In genomic region chr16:33966538-33967282, GRCm38 (mm10) we compare ENCODE assay signal across 8 mouse cellular contexts. TPM values are rescaled to one million over a fixed set of nuclear protein-coding genes. Genes with fewer than 3 reads are reported as not detected.
DNase-seq lines count a peak whose midpoint lies in the region; ATAC-seq and TF ChIP-seq lines count a peak whose summit lies in the region.

Gene Umps (minus strand): TSS chr16:33967038.

- H3K4me1 ChIP-seq in hindbrain, embryonic 13.5 days (replicated peaks), result peaks cover 14% of the 10 kb centered on the region

- WGBS in hindbrain, embryonic 13.5 days, result 1% methylated on average over 44 of the region's 44 CpGs

- H3K27ac ChIP-seq in hindbrain, embryonic 13.5 days, result peak within 1 kb of the TSS; percentile 62; the same call in 1 of the 2 replicates

- peak within 1 kb of the TSS; percentile 86 for H3K4me3 ChIP-seq in hindbrain, embryonic 13.5 days

- CTCF ChIA-PET in Patski (lab: Charles Lee), result interaction anchor here (1.4 kb wide), 1 partner anchor 21 kb away, joined by 3 read pairs; no protein-coding TSS in a partner anchor

- in situ Hi-C loops in Patski (cut with MboI; ENCODE audit: low pct_unique_long_range_greater_than_20kb), result no loop called here

- no peaks in the 10 kb centered on the region for H3K9me3 ChIP-seq in hindbrain, embryonic 13.5 days

- peaks cover 17% of the 10 kb centered on the region for H3K36me3 ChIP-seq in hindbrain, embryonic 13.5 days

- POLR2A ChIA-PET in Patski (lab: Charles Lee), result no interaction called here

- peak within 1 kb of the TSS; percentile 86 for H3K9ac ChIP-seq in hindbrain, embryonic 13.5 days

- no peaks in the 10 kb centered on the region for H3K27me3 ChIP-seq in Patski
- no peaks in the 10 kb centered on the region for H3K27me3 ChIP-seq in hindbrain, embryonic 13.5 days

- ATAC-seq in Patski, result peak; percentile 60
- peak; percentile 97 for ATAC-seq in hindbrain, embryonic 13.5 days (ENCODE audit: low FRiP score)

- no peak for TF ChIP-seq CTCF in Patski (IDR thresholded peaks at IDR 0.05)

- H3K4me2 ChIP-seq in hindbrain, embryonic 13.5 days, result peak within 1 kb of the TSS; percentile 87

- DNase-seq in Patski (ENCODE audit: low read depth, low spot score), result no peak
- peak; percentile 94 to 95 for DNase-seq in cerebellum, postnatal 10 days
- DNase-seq in frontal cortex, postnatal 14 days (ENCODE audit: low spot score in 2 of 2), result peak; percentile 69 to 78
- DNase-seq in layer of hippocampus, postnatal 36 days, result peak; percentile 81 to 82
- peak; percentile 81 for DNase-seq in lung, postnatal 25 days (ENCODE audit: low spot score)
- DNase-seq in retina, adult 2 months (ENCODE audit: low read depth, low spot score), result peak; percentile 49
- peak; percentile 93 for DNase-seq in thymus, postnatal 25 days

RNA-seq across cellular contexts. Expression of gene Umps, which starts in this region (rescaled TPM):
- polyA plus RNA-seq in Patski (2021), result 45.3 TPM
- 22.0 and 24.1 TPM in 2 replicates for polyA plus RNA-seq in hindbrain, embryonic 13.5 days (2015; fragmentation: Nextera tagmentation; extraction: Ambion mirVana)
- total RNA-seq in layer of hippocampus, postnatal 36 days (2021), result 10 to 100 TPM; 17.4 to 19.2 TPM
